Mouse (Mus musculus): ENCODE measurements at regions not wholly inside any gene's neighbourhood (a gene's known extent, or its start where the extent isn't known, plus 50 kb on each side); places are given as distances from the start of the nearest gene placed in this dataset.

DNA sequence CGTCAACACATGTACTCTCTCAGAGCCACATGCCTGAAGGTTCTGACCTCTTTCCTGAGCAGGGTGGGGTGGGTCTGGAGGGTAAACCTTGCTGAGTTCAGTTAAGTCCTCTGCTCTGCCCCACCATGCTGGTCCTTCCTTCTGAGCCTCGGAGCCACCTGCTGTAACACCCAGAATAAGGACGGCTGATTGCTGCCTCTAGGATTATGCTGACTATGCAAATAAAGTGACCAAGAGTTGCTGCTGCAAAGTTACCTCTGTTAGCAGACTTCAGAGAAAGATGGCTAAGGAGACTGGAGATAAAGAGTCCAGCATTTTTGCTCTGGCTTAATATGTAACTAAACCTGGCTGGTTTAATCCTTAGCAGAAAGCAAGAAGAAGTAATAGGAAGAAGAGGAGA lies 177.6 kb upstream of the Adgrl2 start:
- no peaks in the 10 kb centered on the region for H3K9me3 ChIP-seq (ENCODE audit: control insufficient read depth, low read length)
- H3K36me3 ChIP-seq (ENCODE audit: control insufficient read depth, insufficient read depth, low read length), result no peaks in the 10 kb centered on the region
- H3K4me3 ChIP-seq (replicated peaks; ENCODE audit: low read depth, low read length), result no peak overlapping the region

DNA sequence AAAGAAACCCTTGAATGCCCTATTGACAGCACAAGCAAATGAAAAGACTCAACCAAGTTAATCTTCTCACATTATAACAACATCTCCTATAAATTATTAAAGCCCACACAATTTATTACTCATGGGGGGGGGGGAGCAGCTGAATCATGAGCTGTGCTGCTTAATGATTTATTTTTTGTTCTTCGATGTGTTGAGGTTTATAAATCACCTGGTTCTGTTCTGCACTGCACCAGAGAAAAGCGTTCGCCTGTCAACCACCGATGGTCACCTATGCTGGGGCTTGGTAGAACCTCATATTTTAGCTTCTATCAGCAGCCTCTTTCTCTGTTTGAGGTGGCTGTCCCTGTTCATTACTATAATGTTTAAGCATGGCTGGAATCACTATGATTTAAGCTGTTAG lies 174.4 kb upstream of the Adgrl2 start:
- WGBS, result 85% methylated on average over 4 of the region's 4 CpGs
- ATAC-seq (ENCODE audit: low FRiP score, low TSS enrichment) (no peak), DNase-seq (no peak)
- Histone ChIP-seq H3K9me3 (ENCODE audit: control insufficient read depth, low read length) (no peaks in the 10 kb centered on the region), H3K4me2 (ENCODE audit: low read length) (no peak overlapping the region), H3K27me3 (ENCODE audit: control insufficient read depth, insufficient read depth, low read length) (no peaks in the 10 kb centered on the region), H3K27ac (replicated peaks; ENCODE audit: low read depth, low read length) (no peak overlapping the region), H3K4me1 (ENCODE audit: control insufficient read depth, insufficient read depth, low read length) (no peaks in the 10 kb centered on the region), H3K9ac (replicated peaks; ENCODE audit: low read length) (no peak overlapping the region), H3K36me3 (ENCODE audit: control insufficient read depth, insufficient read depth, low read length) (no peaks in the 10 kb centered on the region), H3K4me3 (replicated peaks; ENCODE audit: low read depth, low read length) (no peak overlapping the region)

More for the DNA sequence above, 177.6 kb upstream of the Adgrl2 start:
- no peaks in the 10 kb centered on the region; the same call in 1 of the 2 replicates for H3K27me3 ChIP-seq (ENCODE audit: control insufficient read depth, insufficient read depth, low read length)
- no peak for DNase-seq
- no peak overlapping the region for H3K4me2 ChIP-seq (ENCODE audit: low read length)
- ATAC-seq (ENCODE audit: low FRiP score, low TSS enrichment), result no peak
- WGBS, result 64% methylated on average over 3 of the region's 3 CpGs
- H3K4me1 ChIP-seq (ENCODE audit: control insufficient read depth, insufficient read depth, low read length), result no peaks in the 10 kb centered on the region
- no peak overlapping the region for H3K9ac ChIP-seq (replicated peaks; ENCODE audit: low read length)
- no peak overlapping the region for H3K27ac ChIP-seq (replicated peaks; ENCODE audit: low read depth, low read length)

DNA sequence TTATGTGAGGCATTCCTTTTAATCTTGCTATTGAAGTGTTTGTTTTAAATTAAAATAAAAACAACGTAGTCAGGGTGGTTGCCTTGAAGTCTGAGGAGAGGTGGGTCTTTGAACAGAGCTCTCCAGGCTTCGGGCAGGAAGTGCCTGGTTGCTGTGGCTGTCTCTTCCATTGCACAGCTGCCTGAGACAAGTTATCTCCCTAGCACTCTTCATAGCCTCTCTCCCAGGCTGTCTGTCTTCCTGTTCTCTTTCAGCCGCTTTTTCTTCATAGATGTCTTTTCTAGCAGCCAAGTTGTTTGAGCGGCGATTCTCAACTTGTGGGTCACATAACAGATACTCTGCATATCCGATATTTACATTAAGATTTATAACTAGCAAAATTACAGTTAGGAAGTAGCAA lies 173.2 kb upstream of the Adgrl2 start:
- no peak overlapping the region for H3K4me2 ChIP-seq (ENCODE audit: low read length)
- no peaks in the 10 kb centered on the region for H3K27me3 ChIP-seq (ENCODE audit: control insufficient read depth, insufficient read depth, low read length)
- DNase-seq (no peak), ATAC-seq (ENCODE audit: low FRiP score, low TSS enrichment) (no peak)
- no peak overlapping the region for H3K4me3 ChIP-seq (replicated peaks; ENCODE audit: low read depth, low read length)
- WGBS, result 90% methylated on average over 6 of the region's 6 CpGs
- H3K4me1 ChIP-seq (ENCODE audit: control insufficient read depth, insufficient read depth, low read length), result no peaks in the 10 kb centered on the region
- no peak overlapping the region for H3K27ac ChIP-seq (replicated peaks; ENCODE audit: low read depth, low read length)
- H3K9ac ChIP-seq (replicated peaks; ENCODE audit: low read length), result no peak overlapping the region
- H3K36me3 ChIP-seq (ENCODE audit: control insufficient read depth, insufficient read depth, low read length), result no peaks in the 10 kb centered on the region
- no peaks in the 10 kb centered on the region for H3K9me3 ChIP-seq (ENCODE audit: control insufficient read depth, low read length)

DNA sequence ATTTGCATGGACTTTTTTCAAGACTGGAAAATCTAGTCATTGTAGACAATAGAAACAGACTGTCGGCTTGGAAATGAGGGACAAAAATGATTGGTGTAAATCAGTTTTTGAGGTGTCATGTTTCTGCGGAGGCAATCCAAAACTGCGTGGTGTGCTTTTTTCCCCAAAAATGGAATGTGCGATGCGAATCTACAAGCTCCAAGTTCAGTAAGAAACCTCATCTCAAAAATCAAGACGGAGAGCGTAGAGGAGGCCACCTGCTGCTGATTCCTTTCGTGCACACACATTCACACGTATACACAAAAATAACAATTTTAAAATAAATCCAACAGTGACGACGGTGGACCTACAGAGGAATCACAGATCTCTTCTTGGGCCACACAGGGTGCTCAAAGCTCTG lies 170.5 kb upstream of the Adgrl2 start:
- Histone ChIP-seq H3K9ac (replicated peaks; ENCODE audit: low read length) (no peak overlapping the region), H3K36me3 (ENCODE audit: control insufficient read depth, insufficient read depth, low read length) (no peaks in the 10 kb centered on the region), H3K4me1 (ENCODE audit: control insufficient read depth, insufficient read depth, low read length) (no peaks in the 10 kb centered on the region), H3K9me3 (ENCODE audit: control insufficient read depth, low read length) (no peaks in the 10 kb centered on the region), H3K4me2 (ENCODE audit: low read length) (no peak overlapping the region), H3K4me3 (replicated peaks; ENCODE audit: low read depth, low read length) (no peak overlapping the region), H3K27me3 (ENCODE audit: control insufficient read depth, insufficient read depth, low read length) (no peaks in the 10 kb centered on the region), H3K27ac (replicated peaks; ENCODE audit: low read depth, low read length) (no peak overlapping the region)
- DNase-seq, result no peak
- no peak for ATAC-seq (ENCODE audit: low FRiP score, low TSS enrichment)
- WGBS, result 95% methylated on average over 11 of the region's 11 CpGs

DNA sequence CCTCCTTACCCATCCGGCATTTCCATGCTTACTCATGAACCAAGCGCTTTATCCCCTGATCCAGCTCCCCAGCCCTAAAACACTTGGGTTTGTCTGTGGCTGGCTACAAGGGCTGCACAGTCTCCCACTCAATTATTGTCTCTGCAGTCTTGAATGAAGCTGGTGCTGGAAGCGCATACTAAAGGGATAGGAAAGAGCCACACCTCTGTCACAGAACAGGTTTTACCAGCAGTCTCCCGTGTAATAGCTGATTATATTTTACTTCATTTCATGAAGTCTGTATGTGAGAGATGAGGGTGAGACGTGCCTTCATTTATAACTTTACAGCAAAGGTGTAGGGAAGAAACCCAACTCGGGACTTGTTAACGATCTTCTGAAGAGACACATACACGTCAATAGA lies 167.0 kb upstream of the Adgrl2 start:
- Histone ChIP-seq H3K27me3 (ENCODE audit: control insufficient read depth, insufficient read depth, low read length) (no peaks in the 10 kb centered on the region), H3K4me1 (ENCODE audit: control insufficient read depth, insufficient read depth, low read length) (no peaks in the 10 kb centered on the region), H3K36me3 (ENCODE audit: control insufficient read depth, insufficient read depth, low read length) (no peaks in the 10 kb centered on the region), H3K4me3 (replicated peaks; ENCODE audit: low read depth, low read length) (no peak overlapping the region), H3K27ac (replicated peaks; ENCODE audit: low read depth, low read length) (no peak overlapping the region), H3K9me3 (ENCODE audit: control insufficient read depth, low read length) (no peaks in the 10 kb centered on the region), H3K9ac (replicated peaks; ENCODE audit: low read length) (no peak overlapping the region), H3K4me2 (ENCODE audit: low read length) (no peak overlapping the region)
- ATAC-seq (ENCODE audit: low FRiP score, low TSS enrichment) (no peak), DNase-seq (no peak)
- WGBS, result 90% methylated on average over 8 of the region's 8 CpGs

DNA sequence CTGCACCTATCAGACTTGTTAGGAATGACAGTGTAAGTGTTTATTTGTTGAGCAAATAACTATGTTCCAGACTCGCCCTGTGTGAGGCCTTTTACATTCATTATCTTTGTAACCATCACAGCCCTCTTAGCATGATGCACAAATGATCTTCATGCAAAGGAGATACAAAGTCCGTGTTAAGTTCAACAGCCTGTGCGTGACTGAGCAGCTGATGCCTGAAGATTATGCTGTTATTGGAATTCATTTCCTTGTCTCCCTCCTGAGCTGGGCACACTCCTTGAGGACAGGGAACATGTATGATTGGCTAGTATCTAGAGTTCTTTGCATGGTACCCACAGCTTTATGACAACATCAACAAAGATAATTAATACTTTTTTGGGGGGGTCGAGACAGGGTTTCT lies 162.0 kb upstream of the Adgrl2 start:
- Histone ChIP-seq H3K9ac (replicated peaks; ENCODE audit: low read length) (no peak overlapping the region), H3K4me1 (ENCODE audit: control insufficient read depth, insufficient read depth, low read length) (no peaks in the 10 kb centered on the region), H3K9me3 (ENCODE audit: control insufficient read depth, low read length) (no peaks in the 10 kb centered on the region), H3K36me3 (ENCODE audit: control insufficient read depth, insufficient read depth, low read length) (no peaks in the 10 kb centered on the region), H3K4me3 (replicated peaks; ENCODE audit: low read depth, low read length) (no peak overlapping the region), H3K27ac (replicated peaks; ENCODE audit: low read depth, low read length) (no peak overlapping the region), H3K4me2 (ENCODE audit: low read length) (no peak overlapping the region), H3K27me3 (ENCODE audit: control insufficient read depth, insufficient read depth, low read length) (no peaks in the 10 kb centered on the region)
- DNase-seq, result no peak
- no peak for ATAC-seq (ENCODE audit: low FRiP score, low TSS enrichment)
- WGBS, result 75% methylated on average over 4 of the region's 4 CpGs

DNA sequence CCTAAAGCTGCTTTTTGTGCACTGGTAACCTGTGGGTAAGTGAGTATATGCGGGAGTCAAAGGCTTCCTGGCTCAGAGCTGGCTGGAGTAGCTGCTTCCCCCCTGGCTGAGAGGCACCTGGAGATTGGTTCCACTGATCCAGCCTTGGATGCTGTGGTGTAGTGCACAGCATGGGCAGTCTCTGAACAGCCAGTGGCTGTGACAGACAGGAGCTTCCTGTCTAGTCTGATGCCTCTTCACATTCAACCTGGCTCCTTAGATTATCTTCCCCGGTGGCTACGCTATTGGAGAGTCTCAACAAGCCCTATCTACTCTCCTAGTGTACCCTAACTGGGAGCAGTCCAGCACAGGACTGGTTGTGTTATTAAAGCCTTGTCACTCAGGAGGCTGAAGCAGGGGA lies 160.4 kb upstream of the Adgrl2 start:
- Histone ChIP-seq H3K4me2 (ENCODE audit: low read length) (no peak overlapping the region), H3K9ac (replicated peaks; ENCODE audit: low read length) (no peak overlapping the region), H3K4me1 (ENCODE audit: control insufficient read depth, insufficient read depth, low read length) (no peaks in the 10 kb centered on the region), H3K27ac (replicated peaks; ENCODE audit: low read depth, low read length) (no peak overlapping the region), H3K4me3 (replicated peaks; ENCODE audit: low read depth, low read length) (no peak overlapping the region), H3K27me3 (ENCODE audit: control insufficient read depth, insufficient read depth, low read length) (no peaks in the 10 kb centered on the region), H3K36me3 (ENCODE audit: control insufficient read depth, insufficient read depth, low read length) (no peaks in the 10 kb centered on the region), H3K9me3 (ENCODE audit: control insufficient read depth, low read length) (no peaks in the 10 kb centered on the region)
- 88% methylated on average over 3 of the region's 3 CpGs for WGBS
- DNase-seq, result no peak
- ATAC-seq (ENCODE audit: low FRiP score, low TSS enrichment), result no peak

DNA sequence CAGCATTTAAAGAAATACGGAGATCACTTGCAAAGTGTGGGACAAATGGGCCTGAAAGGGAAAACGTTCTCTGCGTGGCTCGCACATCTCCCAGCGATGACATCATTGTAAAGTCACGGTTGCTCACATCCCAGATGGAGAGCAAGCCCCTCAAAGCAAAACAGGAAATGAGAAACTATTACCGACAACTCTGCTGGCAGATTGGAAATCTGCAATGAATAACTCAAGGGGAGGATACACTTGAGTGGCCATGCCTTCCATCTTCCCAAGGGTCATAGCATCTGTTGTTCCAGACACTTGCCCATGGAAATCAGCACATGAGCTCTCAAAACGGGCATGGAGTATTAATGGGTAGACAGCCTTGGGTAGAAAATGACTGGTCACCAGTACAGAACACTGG lies 158.3 kb upstream of the Adgrl2 start:
- 81% methylated on average over 8 of the region's 8 CpGs for WGBS
- no peak for ATAC-seq (ENCODE audit: low FRiP score, low TSS enrichment)

DNA sequence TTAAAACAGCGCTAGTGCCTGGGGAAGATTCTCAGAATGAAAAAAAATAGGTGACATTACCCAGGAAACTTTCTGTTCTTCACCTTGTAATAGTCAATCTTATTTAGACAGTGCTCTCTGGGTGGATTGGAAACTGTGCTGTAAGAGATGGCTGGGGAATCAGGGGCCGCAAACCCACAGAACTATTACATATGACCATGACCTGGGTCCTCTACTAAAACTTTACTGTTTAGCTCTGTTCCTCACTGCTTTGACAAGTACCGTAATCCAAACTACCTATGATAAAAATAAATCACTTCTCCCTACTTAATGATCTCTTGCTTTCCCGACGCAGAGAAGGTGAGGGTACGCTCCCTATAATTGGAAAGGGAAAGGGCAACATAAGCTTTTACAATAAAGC lies 157.6 kb upstream of the Adgrl2 start:
- Histone ChIP-seq H3K9me3 (ENCODE audit: control insufficient read depth, low read length) (no peaks in the 10 kb centered on the region), H3K36me3 (ENCODE audit: control insufficient read depth, insufficient read depth, low read length) (no peaks in the 10 kb centered on the region), H3K4me1 (ENCODE audit: control insufficient read depth, insufficient read depth, low read length) (no peaks in the 10 kb centered on the region), H3K4me3 (replicated peaks; ENCODE audit: low read depth, low read length) (no peak overlapping the region), H3K9ac (replicated peaks; ENCODE audit: low read length) (no peak overlapping the region), H3K27me3 (ENCODE audit: control insufficient read depth, insufficient read depth, low read length) (no peaks in the 10 kb centered on the region), H3K4me2 (ENCODE audit: low read length) (no peak overlapping the region), H3K27ac (replicated peaks; ENCODE audit: low read depth, low read length) (no peak overlapping the region)
- 96% methylated on average over 6 of the region's 6 CpGs for WGBS
- ATAC-seq (ENCODE audit: low FRiP score, low TSS enrichment) (no peak), DNase-seq (no peak)

More for the DNA sequence above, 158.3 kb upstream of the Adgrl2 start:
- no peak overlapping the region for H3K27ac ChIP-seq (replicated peaks; ENCODE audit: low read depth, low read length)
- H3K36me3 ChIP-seq (ENCODE audit: control insufficient read depth, insufficient read depth, low read length), result no peaks in the 10 kb centered on the region
- H3K4me2 ChIP-seq (ENCODE audit: low read length), result no peak overlapping the region
- H3K4me1 ChIP-seq (ENCODE audit: control insufficient read depth, insufficient read depth, low read length), result no peaks in the 10 kb centered on the region
- no peaks in the 10 kb centered on the region for H3K9me3 ChIP-seq (ENCODE audit: control insufficient read depth, low read length)
- no peak for DNase-seq
- no peak overlapping the region for H3K4me3 ChIP-seq (replicated peaks; ENCODE audit: low read depth, low read length)
- H3K9ac ChIP-seq (replicated peaks; ENCODE audit: low read length), result no peak overlapping the region
- H3K27me3 ChIP-seq (ENCODE audit: control insufficient read depth, insufficient read depth, low read length), result no peaks in the 10 kb centered on the region

Data from midbrain, embryonic 14.5 days (tissue).